Mouse (Mus musculus) heart, postnatal 36 days (tissue): ENCODE data around the gene Col6a6. TPM values are rescaled to one million over a fixed set of nuclear protein-coding genes. Genes with fewer than 3 reads are reported as not detected.
"Not testable (repeated sequence)": the region's sequence is repeated elsewhere in the genome, so short reads cannot be mapped to it uniquely, and the experiment has no call there.

Experiments
- DNase-seq, 2 experiments: peaks; one replicate each; pipeline ENCODE4 v3.0.0; 2021 to 2022
- intact Hi-C: fragments of 180-260 bp; cut with DNase I; formaldehyde crosslinking; loops from one replicate; pipeline ENCODE4 v1.15.1; 2025
- total RNA-seq, 2 experiments: library from RNA; stranded (reverse); gene quantifications; 2 replicates each; pipeline ENCODE4 v1.2.3; 2021

Gene Col6a6
- total RNA-seq, 2 experiments from 2014 or later = 4.0 to 4.4 TPM

DNA sequence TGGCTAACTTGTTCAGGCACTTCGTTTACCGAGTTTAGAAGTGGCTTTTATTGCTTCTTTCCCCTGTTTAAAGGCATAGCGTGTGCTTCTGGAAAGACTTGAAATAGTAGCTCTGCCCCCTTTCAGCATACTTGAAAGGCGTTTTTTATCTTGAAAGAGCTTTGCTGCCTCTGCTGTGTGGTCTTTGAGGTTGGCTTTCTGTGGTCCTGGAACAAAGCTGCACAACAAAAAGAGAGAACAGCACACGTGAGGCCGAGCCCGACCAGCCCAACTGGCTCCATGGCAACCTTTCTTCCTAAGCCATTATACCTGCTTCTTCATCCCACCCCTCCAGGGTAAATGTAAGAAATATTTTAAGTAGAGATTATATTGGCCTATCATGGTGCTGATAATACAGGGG lies 138.5 kb downstream of the Col6a6 start:
- intact Hi-C loops = no loop called here
- no peak for DNase-seq

DNA sequence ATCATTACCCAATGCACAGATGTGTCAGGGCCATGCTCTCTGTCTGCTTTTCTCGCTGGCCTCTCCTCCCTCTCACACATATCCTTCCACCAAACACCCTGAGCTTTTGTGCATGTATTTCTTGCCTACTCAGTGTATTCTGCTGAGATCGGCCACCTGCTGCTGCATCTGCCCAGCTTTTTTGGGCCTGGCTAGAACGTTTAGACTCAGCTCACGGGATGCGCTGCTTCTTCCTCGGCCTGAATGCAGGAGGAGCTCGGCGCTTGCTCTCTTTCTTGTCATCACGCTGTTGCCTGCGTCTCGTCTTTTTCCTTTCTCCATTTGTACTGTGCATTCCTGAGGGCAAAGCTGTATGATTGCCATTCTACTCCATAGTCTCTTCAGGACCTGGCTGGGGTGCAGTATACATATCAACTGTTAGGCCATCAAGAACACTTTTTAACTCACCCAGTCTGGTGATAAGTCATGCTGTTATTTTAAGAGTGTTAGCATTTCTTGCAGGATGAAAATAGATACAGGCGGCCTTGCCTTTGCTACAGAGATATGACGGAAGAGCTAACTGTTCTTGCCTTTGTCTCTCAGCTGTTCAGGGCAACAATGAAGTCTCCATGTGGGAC lies 143.3 kb downstream of the Col6a6 start:
- intact Hi-C loops = loop anchor here (5.0 kb wide), 1 partner anchor 833 kb away; no protein-coding TSS in a partner anchor
- DNase-seq = no peak

DNA sequence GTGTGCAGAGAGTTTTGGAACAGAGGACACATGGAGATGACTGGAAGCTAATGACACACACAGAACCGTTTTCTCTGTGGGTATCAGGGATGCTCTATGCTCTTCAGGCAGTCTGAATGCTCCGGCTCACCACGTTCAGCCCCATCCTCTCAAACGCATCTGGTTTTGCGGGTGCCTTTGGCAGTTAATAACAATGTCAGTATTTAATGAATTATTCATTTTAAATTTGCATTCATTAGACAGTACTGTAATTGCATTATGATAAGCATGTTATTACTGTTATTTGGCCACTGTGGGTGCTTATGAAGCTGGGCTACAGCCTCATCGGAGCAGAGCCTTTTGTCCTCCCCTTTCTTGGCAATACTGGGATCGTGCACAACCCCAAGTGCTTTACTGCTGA lies 146.6 kb downstream of the Col6a6 start:
- intact Hi-C loops = loop anchor here (5.0 kb wide), 1 partner anchor 836 kb away; no protein-coding TSS in a partner anchor
- no peak for DNase-seq

DNA sequence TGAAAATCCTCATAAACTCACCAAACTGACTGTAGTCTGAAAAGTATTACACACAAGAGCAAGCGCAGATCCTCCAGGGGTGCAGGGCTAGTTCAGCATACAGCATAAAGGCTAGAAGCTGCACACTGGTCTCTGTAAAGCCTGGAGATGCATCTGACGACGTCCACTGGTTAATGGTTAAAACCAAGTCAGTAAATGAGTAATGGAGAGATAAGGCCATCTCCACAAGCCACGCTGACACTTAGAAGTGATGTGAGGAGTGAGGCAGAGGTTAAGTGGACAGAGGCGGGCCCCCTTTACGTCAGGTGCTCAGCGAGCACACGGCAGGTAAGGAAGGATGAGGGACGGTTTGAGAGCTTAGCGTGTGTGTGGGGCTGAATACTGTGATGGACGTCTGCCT lies 152.0 kb downstream of the Col6a6 start:
- no peak for DNase-seq
- intact Hi-C loops = no loop called here

DNA sequence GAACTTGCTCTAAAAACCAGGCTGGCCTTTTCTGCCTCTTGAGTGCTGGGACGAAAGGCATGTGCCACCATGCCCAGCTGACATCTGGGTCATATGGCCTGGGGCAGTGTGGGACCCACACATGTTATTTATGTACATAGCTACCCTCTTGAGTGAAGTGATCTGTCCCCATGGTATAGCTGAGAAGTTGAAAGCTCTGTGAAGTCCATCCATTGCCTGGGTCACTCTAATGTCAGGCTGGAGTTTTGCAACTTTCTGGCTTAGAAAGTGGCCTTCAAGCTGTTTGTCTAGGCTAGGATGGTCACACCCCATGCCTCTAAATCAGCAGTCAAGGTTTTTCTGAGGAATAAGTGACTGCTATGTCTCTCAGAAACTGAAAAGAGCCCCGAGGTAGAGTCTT lies 155.9 kb downstream of the Col6a6 start:
- no peak for DNase-seq
- intact Hi-C loops = no loop called here

DNA sequence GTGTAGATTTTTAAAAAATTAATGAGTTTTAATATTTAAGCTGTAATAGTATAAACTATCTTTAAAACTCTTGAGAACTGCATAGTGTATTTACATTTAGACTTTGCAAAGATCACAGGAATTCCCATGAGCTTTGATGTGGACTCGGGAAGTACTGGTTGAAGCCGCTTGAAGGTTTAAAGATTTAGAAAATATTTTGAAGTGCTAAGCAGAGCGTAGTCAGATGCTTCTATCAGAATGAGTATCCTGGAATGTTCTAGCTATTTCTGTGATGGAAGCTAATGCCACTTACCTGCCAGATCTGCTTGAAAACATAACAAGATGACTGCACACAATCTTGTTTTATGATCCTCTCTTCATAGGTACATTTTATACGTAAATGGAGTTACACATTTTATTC lies 157.0 kb downstream of the Col6a6 start:
- no peak for DNase-seq
- intact Hi-C loops = no loop called here

DNA sequence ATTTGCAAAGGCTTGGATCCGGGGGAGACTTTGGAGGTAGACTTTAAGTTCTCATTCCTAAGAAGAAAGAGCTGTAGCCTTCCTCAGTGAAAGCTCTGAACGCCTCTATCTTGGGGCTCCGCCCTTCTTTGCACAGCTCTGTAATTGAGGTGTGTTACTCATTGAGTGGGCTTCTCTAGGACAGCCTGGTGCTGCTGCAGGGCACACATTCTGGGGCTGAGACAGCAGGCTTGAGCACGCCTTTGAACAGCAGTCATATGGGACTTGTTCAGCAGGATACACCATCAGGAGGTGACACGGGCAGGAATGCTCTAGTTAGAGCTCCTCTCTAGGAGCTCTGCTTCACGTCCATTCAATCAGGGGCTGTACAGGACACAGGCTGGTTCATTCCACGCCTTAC lies 162.7 kb downstream of the Col6a6 start:
- intact Hi-C loops = no loop called here
- DNase-seq = no peak

DNA sequence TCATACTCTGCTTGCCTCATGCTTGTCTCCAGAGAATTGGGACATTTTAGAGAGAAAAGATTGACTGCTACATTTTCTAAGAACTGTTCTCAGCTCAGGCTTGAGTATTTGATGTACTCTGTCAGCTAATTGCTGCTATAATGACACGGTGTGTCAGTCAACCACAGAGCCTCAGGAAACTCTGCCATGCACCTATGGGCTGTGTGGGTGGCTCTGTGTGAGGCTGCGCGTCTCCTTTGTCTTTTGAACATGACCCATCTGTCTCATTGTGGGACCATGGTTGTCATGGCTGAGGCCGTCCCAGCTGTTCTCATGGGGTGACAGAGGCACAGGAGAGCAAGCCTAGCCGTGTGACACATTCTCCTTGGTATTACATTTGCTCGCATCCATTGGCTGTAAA lies 168.1 kb downstream of the Col6a6 start:
- intact Hi-C loops = no loop called here
- DNase-seq = no peak

DNA sequence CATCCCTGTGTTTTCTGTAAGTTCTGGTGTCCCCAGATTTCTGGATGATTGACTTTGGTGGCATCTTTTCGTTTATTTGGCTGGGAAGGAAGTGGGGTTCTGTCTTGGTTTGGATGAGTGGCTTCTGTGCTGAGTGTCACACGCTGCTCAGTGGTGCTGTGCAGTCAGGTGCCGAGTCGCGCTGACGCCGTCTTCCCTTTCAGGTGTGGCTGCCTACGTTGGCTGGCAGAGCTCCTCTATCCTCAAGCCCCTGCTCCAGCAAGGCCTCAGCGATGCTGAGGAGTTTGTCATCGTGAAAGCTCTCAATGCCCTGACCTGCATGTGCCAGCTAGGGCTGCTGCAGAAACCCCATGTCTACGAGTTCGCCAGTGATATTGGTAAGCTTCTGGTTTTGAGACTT lies 169.7 kb downstream of the Col6a6 start:
- no peak for DNase-seq
- intact Hi-C loops = no loop called here

DNA sequence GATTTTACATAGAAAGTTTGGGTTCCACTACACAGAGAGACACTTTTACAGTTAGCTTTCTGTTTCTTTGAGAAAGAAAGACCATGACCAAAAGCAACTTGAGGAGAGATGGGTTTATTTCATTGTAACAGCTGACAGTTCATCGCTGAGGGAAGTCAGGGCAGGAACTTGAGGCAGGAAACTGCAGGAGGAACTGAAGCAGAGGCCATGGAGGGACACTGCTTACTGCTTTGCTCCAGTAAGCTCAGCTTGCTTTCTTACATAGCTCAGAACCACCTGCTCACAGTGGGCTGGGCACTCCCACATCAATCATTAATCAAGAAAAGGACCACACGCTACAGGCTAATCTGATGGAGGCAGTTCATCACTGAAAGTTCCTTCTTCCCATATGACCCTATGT lies 171.8 kb downstream of the Col6a6 start:
- intact Hi-C loops = no loop called here
- no peak for DNase-seq

DNA sequence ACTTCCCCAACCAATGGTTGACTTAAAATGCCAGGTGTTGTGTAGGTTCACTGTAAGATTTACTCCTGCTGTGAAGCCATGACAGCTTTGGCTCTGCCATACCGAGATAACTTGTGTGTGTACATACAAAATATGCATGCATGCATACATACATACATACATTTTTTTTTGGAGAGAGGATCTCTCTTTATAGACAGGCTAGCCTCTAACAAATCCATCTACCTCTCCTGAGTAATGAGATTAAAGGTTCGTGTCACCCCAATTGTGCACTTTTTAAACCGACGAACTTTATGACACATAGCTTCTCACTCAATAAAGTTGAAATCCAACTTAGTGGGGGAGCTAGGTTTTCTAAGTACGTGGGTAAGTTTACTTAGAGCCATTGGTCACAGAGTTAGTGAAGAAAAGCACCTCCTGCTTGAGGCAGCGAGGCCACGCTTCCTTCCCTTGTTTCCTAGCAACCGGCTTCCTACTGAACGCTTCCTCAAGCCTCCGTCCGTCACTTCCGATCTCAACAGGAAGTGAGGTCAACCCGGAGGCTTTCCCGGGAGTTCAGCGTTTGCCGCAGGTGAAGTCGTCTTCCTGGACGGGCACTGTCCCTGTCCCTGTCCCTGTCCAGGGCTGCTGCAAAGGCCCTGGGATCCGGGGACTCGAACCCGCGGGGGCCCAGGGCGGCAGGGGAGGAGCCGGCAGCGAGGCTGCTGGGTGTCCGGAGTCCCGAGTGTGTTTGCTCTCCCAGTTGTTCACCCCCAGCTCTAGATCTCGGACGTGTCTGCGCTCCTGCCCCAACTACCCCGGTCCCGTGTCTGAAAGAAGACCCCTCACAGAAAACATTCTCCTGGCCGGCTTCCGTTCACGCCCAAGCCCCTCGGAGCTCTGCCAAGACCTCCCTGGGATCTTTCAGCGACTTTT lies 185.2 kb downstream of the Col6a6 start, which contains the start of gene Pik3r4:
Pik3r4 (plus strand) TSS at position 519 of the 912 bp plus-strand sequence.
- peak; percentile 83 to 84 for DNase-seq
- intact Hi-C loops = loop anchor here (5.0 to 10.0 kb wide), 2 partner anchors 148 to 245 kb away; partner anchors contain the start of genes Aste1 and Nek11

DNA sequence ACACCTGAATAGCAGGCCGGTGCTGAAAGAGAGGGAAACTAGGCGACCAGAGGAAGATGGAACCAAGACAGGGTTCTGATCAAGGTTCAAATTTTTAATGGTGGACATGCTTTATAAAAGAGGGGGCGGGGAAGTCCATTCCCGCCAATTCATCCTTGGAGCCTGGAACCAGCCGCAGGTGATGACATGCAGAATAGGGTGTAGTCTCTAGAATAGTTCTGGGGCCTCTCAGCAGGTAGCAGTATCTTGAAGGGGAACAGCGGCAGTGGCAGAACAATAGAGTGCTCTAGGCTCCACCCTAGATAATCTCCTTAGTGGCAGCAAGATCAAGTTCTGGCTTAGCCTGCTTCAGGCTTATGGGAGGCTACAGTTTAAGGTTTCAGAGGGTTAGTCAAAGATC lies 186.6 kb downstream of the Col6a6 start:
- intact Hi-C loops = loop anchor here (5.0 to 10.0 kb wide), 2 partner anchors 147 to 244 kb away; partner anchors contain the start of genes Aste1 and Nek11
- DNase-seq = not testable (repeated sequence)

Other genes starting within 250 kb of the Col6a6 start
- gene Pik3r4, start 185.2 kb downstream of the Col6a6 start, total RNA-seq = 10 to 100 TPM; 24.2 to 24.7 TPM
- under 1 TPM; 0.22 to 0.46 TPM for gene Col6a5, start 132.5 kb upstream of the Col6a6 start, total RNA-seq